Mouse (Mus musculus) frontal cortex, adult 2 months (tissue): ENCODE measurements around the gene Nos1ap. TPM values are rescaled to one million over a fixed set of nuclear protein-coding genes. Genes with fewer than 3 reads are reported as not detected.
A peak's percentile ranks its signal among the peaks of the same experiment; 100 is the strongest.

ENCODE experiments used
- DNase-seq, 2 experiments: peaks; one replicate each; pipeline ENCODE4 v3.0.0; 2022; ENCODE audit warnings: low spot score in 1 of 2; ENCODE audit errors: extremely low spot score in 1 of 2
- polyA plus RNA-seq: library from polyadenylated mRNA; depleted of rRNA; stranded (reverse); fragments of >200 nt; gene quantifications from 2 replicates; pipeline ENCODE4 v1.2.3, GENCODE M21; 2012

The Nos1ap gene
- polyA plus RNA-seq, 1 experiment = 93.5 TPM

- peak in 1 of 2 experiments; percentile 56 for DNase-seq
Measured at GRCm38 (mm10) chr1:170549059-170549458, 40.6 kb downstream of the Nos1ap start.

GRCm38 (mm10) chr1:170548192-170548795 lies 41.4 kb downstream of the Nos1ap start:
- peak in 1 of 2 experiments; percentile 40 for DNase-seq

DNA sequence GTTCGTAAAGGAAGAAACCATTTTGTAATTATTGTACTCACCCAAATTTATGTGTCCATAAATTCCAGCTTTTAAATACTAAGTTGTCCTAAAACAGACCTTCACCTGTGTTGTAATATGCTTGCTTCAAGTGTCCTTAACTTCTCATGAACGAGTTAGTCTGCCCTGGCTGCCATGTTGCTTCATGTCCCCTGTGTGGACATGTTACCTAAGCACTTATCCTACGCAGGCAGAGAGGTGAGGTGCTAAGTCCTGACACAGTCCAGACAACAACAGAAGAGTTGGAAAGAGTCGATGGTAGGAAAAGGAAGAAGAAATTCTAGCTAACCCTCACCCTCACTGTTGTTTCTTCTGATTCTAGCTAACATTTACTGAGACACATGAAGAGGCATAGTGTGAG lies 43.4 kb downstream of the Nos1ap start:
- DNase-seq = no peak

- DNase-seq = no peak
Measured at GRCm38 (mm10) chr1:170545286-170545685, 44.4 kb downstream of the Nos1ap start.

- DNase-seq = no peak
Measured at GRCm38 (mm10) chr1:170539507-170539906, 50.2 kb downstream of the Nos1ap start.

DNA sequence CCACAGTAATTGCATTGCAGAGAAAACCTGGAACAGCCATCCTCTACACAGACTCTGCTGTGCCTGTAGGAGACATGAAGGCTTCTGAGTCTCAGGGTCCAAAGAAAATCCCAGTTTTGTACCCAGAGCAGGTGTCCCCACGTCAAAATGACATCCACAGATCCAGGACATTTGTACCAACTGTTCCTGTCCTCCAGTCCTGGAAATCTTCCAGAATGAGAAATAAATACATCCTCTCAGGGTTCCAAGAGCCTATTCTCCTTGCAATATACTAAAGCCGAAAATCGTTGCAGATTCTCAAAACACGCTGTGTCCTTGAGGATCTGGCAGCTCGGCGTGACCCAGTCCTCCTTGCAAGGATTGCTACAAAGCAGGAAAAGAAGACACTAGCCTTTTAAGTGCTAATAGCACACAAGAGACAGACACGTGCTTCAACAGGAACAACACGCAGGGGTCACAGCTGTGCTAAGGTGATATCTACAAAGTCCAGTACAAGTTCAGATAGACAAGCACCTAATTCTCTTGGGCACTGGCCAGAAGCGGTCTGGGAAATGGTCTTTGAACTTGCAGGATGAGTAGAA lies 51.1 kb downstream of the Nos1ap start:
- no peak for DNase-seq

GRCm38 (mm10) chr1:170536344-170536743 lies 53.3 kb downstream of the Nos1ap start:
- DNase-seq = no peak

GRCm38 (mm10) chr1:170535221-170535620 lies 54.4 kb downstream of the Nos1ap start:
- DNase-seq = no peak

DNA sequence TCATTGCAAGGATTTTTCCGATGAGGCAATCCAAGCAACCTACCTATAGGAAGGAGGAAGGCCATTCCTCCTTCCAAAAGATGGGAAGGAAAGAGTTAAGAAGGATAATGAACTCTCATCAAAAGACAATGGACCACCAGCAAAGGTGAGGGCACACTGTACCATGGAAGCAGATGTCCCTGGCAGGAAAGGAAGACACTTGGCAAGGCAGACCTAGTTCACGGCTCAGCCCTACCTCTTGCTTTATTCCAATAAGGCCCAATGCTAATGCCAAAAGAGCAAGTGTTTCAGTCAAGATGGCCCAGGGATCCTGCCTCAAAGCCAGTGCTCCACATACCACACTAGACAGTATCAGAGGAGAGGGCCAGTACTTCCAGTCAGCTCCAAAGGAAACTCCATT lies 58.4 kb downstream of the Nos1ap start:
- DNase-seq = no peak

DNA sequence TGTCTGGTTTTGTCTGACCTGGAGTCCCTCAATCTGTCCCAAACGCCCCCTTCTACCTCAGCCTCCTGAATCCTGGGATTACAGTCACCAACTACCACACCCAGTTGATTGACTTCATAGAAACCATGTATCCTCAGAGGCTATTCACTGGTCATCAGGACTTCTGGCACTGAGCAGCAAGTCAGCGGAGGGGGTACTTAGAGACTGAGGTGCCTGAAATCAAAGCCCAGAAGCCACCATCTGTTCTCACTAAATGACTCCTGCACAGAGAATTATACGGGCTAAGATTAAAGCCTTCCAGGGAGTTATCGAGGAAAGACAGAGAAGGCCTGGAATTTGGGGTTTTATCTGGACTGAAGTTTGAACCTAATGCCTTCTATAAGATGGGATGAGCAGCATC lies 59.2 kb downstream of the Nos1ap start:
- no peak for DNase-seq

GRCm38 (mm10) chr1:170522891-170523290 lies 66.8 kb downstream of the Nos1ap start:
- no peak for DNase-seq

GRCm38 (mm10) chr1:170521520-170522205 lies 68.0 kb downstream of the Nos1ap start:
- no peak for DNase-seq

GRCm38 (mm10) chr1:170520206-170520605 lies 69.5 kb downstream of the Nos1ap start:
- no peak for DNase-seq

GRCm38 (mm10) chr1:170519631-170520030 lies 70.0 kb downstream of the Nos1ap start:
- peak; percentile 26 to 69 for DNase-seq

GRCm38 (mm10) chr1:170516182-170516581 lies 73.5 kb downstream of the Nos1ap start:
- no peak for DNase-seq

DNA sequence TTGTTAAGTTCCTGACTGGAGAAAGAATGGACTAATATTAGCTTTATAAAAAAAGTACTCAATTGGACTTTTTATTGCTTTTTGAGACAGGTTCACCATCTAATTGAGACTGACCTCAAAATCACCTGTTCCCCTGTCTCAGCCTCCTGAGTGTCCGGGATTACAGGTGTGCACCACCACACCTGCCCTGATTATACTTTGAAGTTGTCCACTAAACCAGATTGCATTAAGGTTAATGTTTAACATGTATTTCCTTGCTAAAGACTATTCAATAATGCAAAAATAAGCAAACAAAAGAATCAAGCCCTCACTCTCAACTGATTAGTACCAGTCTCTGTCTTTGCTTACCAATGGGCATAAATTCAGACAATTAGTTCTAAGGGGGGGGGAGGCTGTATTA lies 74.2 kb downstream of the Nos1ap start:
- no peak for DNase-seq

GRCm38 (mm10) chr1:170514226-170514625 lies 75.4 kb downstream of the Nos1ap start:
- DNase-seq = no peak

DNA sequence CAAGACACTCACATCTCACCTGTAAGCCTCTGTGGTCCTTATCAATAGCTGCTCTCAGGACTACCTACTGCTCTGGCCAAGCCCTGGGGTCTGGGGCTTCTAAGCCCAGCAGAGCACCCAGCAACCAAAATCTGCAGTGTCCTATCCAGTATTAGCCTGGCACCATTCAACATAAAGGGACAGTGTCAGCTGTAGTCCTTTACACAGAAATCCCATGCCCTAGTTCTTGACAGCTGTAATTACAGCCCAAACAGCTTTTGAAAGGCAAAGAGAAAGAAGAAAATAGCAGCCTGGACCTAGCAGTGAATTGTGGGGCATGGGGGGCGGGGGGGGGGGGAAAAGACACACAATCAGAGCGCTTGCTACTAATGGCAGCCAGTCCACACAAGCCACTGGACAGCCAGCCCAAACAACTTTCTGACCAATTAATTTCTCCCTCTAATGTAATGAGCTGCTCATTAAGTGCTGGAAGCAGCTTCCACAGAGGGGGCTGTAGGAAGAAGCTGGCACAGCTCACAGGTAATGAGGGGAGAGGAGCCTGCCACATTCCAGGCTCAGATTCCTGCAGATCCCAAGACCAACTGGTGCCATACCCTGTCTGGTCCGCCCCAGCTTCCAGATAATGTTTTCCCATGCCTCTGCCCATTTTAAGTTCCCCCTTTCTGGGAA lies 77.1 kb downstream of the Nos1ap start:
- no peak for DNase-seq

DNA sequence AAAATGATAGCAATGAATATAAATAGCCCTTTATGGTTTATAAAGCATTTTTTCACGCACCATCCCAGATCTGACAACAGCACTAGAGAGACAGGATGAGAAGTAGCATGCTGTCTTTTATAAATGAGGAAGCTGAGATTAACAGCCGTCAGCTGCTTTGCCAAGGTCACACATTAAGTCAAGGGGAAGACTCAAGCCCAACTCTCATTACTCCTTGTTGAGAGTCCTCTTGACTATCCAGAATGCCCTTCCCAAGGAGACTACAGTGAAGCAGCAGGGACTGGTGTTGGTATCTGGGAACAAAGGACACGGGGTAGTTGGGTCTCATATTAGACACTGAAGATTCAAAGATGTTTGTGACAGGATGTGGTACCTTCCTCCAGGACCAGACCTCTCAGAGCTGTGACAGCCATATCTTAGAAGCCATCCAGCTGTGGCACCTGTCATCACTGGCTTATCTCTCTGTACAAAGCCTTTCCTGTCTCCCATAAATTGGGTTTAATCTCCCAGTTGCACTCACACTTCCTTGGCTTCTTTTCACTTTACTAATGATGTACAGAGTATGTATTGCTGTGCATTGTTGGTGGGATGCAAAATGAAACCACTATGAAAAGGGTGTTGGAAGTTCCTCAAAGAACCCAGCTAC lies 78.9 kb downstream of the Nos1ap start:
- DNase-seq = no peak

- peak; percentile 45 to 62 for DNase-seq
Measured at GRCm38 (mm10) chr1:170506309-170506708, 83.4 kb downstream of the Nos1ap start.

DNA sequence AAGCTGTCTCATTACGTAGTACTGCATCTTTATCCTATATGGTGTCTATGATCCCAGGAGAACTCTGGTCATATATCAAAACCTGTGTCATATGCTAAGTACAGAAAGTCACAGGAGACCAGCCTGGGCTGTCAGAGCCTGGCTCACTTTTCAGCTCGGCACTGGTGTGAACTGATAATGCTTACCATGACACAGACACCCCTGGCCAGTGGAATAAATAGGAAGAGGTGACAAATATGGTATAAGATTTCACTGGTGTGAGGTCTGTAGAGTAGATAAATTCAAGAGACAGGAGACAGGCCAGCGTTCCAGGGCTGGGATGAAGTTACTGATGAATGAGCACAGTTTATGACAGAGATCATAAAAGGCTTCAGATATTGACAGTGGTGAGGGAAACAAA lies 84.6 kb downstream of the Nos1ap start:
- no peak for DNase-seq
